Mouse (Mus musculus): ENCODE measurements at regions not wholly inside any gene's neighbourhood (a gene's known extent, or its start where the extent isn't known, plus 50 kb on each side); places are given as distances from the start of the nearest gene placed in this dataset.
A peak's percentile ranks its signal among the peaks of the same experiment; 100 is the strongest.

- 43% methylated on average over 10 of the region's 10 CpGs for WGBS
- ATAC-seq (ENCODE audit: low read depth) = peak; percentile 66
- 0 out of 2 replicates have a peak overlapping the region, but pooled peaks have one; percentile 0 for H3K27ac ChIP-seq (replicated peaks)
These were observed 80.4 kb upstream of the Ttc34 start for GRCm38 (mm10) chr4:154756740-154757446.

GRCm38 (mm10) chr4:154759881-154760280, 77.4 kb upstream of the Ttc34 start:
- Histone ChIP-seq H3K4me2 (no peak overlapping the region), H3K4me3 (no peak overlapping the region), H3K9ac (no peak overlapping the region), H3K4me1 (replicated peaks) (peaks cover 14% of the 10 kb centered on the region), H3K9me3 (no peaks in the 10 kb centered on the region), H3K27ac (replicated peaks) (no peak overlapping the region), H3K36me3 (no peaks in the 10 kb centered on the region), H3K27me3 (peaks cover 3% of the 10 kb centered on the region; the same call in 1 of the 2 replicates)
- 83% methylated on average over 1 of the region's 1 CpGs for WGBS
- ATAC-seq (ENCODE audit: low read depth) = no peak

More at GRCm38 (mm10) chr4:154756740-154757446, 80.4 kb upstream of the Ttc34 start:
- no peak overlapping the region for H3K9ac ChIP-seq
- H3K36me3 ChIP-seq = no peaks in the 10 kb centered on the region
- H3K27me3 ChIP-seq = peaks cover 13% of the 10 kb centered on the region
- peaks cover 14% of the 10 kb centered on the region for H3K4me1 ChIP-seq (replicated peaks)
- H3K4me2 ChIP-seq = no peak overlapping the region
- no peak overlapping the region for H3K4me3 ChIP-seq
- no peaks in the 10 kb centered on the region for H3K9me3 ChIP-seq

GRCm38 (mm10) chr4:154764238-154764637, 73.0 kb upstream of the Ttc34 start:
- H3K4me2 ChIP-seq = no peak overlapping the region
- no peak overlapping the region for H3K4me3 ChIP-seq
- no peak overlapping the region for H3K9ac ChIP-seq
- H3K9me3 ChIP-seq = no peaks in the 10 kb centered on the region
- no peak overlapping the region for H3K27ac ChIP-seq (replicated peaks)
- no peak for ATAC-seq (ENCODE audit: low read depth)
- peaks cover 7% of the 10 kb centered on the region for H3K4me1 ChIP-seq (replicated peaks)
- no peaks in the 10 kb centered on the region for H3K36me3 ChIP-seq
- WGBS = 82% methylated on average over 6 of the region's 6 CpGs
- peaks cover 20% of the 10 kb centered on the region for H3K27me3 ChIP-seq

- H3K9ac ChIP-seq = no peak overlapping the region
These were observed 71.1 kb upstream of the Ttc34 start for GRCm38 (mm10) chr4:154766158-154766557.

GRCm38 (mm10) chr4:154771330-154772076, 65.8 kb upstream of the Ttc34 start:
- Histone ChIP-seq H3K27me3 (peaks cover 35% of the 10 kb centered on the region), H3K27ac (replicated peaks) (no peak overlapping the region), H3K4me3 (no peak overlapping the region), H3K4me1 (replicated peaks) (peaks cover 27% of the 10 kb centered on the region), H3K9ac (no peak overlapping the region), H3K9me3 (no peaks in the 10 kb centered on the region), H3K36me3 (no peaks in the 10 kb centered on the region), H3K4me2 (no peak overlapping the region)
- WGBS = 27% methylated on average over 25 of the region's 25 CpGs
- no peak for ATAC-seq (ENCODE audit: low read depth)

More at GRCm38 (mm10) chr4:154766158-154766557, 71.1 kb upstream of the Ttc34 start:
- peaks cover 35% of the 10 kb centered on the region for H3K27me3 ChIP-seq
- H3K9me3 ChIP-seq = no peaks in the 10 kb centered on the region
- H3K4me1 ChIP-seq (replicated peaks) = peaks cover 6% of the 10 kb centered on the region
- H3K36me3 ChIP-seq = no peaks in the 10 kb centered on the region
- WGBS = 60% methylated on average over 2 of the region's 2 CpGs
- no peak overlapping the region for H3K4me3 ChIP-seq
- H3K4me2 ChIP-seq = no peak overlapping the region
- ATAC-seq (ENCODE audit: low read depth) = no peak
- no peak overlapping the region for H3K27ac ChIP-seq (replicated peaks)

- WGBS = 73% methylated on average over 4 of the region's 4 CpGs
- H3K4me2 ChIP-seq = no peak overlapping the region
These were observed 65.2 kb upstream of the Ttc34 start for GRCm38 (mm10) chr4:154772077-154772462.

GRCm38 (mm10) chr4:154773830-154774229, 63.4 kb upstream of the Ttc34 start:
- H3K4me2 ChIP-seq = no peak overlapping the region
- H3K27ac ChIP-seq (replicated peaks) = no peak overlapping the region
- no peak overlapping the region for H3K4me3 ChIP-seq
- H3K9me3 ChIP-seq = no peaks in the 10 kb centered on the region
- no peak for ATAC-seq (ENCODE audit: low read depth)
- no peaks in the 10 kb centered on the region for H3K36me3 ChIP-seq
- no peak overlapping the region for H3K9ac ChIP-seq
- WGBS = 78% methylated on average over 3 of the region's 3 CpGs
- H3K4me1 ChIP-seq (replicated peaks) = peaks cover 27% of the 10 kb centered on the region
- peaks cover 15% of the 10 kb centered on the region; the same call in 1 of the 2 replicates for H3K27me3 ChIP-seq

More at GRCm38 (mm10) chr4:154772077-154772462, 65.2 kb upstream of the Ttc34 start:
- H3K27ac ChIP-seq (replicated peaks) = no peak overlapping the region
- peaks cover 27% of the 10 kb centered on the region for H3K4me1 ChIP-seq (replicated peaks)
- no peak overlapping the region for H3K4me3 ChIP-seq
- peaks cover 30% of the 10 kb centered on the region for H3K27me3 ChIP-seq
- H3K9ac ChIP-seq = no peak overlapping the region
- ATAC-seq (ENCODE audit: low read depth) = no peak
- H3K36me3 ChIP-seq = no peaks in the 10 kb centered on the region
- no peaks in the 10 kb centered on the region for H3K9me3 ChIP-seq

GRCm38 (mm10) chr4:154774332-154774731, 62.9 kb upstream of the Ttc34 start:
- H3K4me3 ChIP-seq = no peak overlapping the region
- H3K4me2 ChIP-seq = no peak overlapping the region
- no peaks in the 10 kb centered on the region for H3K9me3 ChIP-seq
- H3K27me3 ChIP-seq = peaks cover 15% of the 10 kb centered on the region; the same call in 1 of the 2 replicates
- no peaks in the 10 kb centered on the region for H3K36me3 ChIP-seq
- H3K9ac ChIP-seq = no peak overlapping the region
- ATAC-seq (ENCODE audit: low read depth) = peak; percentile 37; the same call in 1 of the 2 replicates
- WGBS = 35% methylated on average over 2 of the region's 2 CpGs
- no peak overlapping the region for H3K27ac ChIP-seq (replicated peaks)
- peaks cover 27% of the 10 kb centered on the region for H3K4me1 ChIP-seq (replicated peaks)

- Histone ChIP-seq H3K9me3 (no peaks in the 10 kb centered on the region), H3K36me3 (no peaks in the 10 kb centered on the region), H3K9ac (no peak overlapping the region), H3K27me3 (peaks cover 9% of the 10 kb centered on the region), H3K4me3 (no peak overlapping the region), H3K4me1 (replicated peaks) (peaks cover 36% of the 10 kb centered on the region), H3K27ac (replicated peaks) (no peak overlapping the region), H3K4me2 (no peak overlapping the region)
- 89% methylated on average over 1 of the region's 1 CpGs for WGBS
- no peak for ATAC-seq (ENCODE audit: low read depth)
These were observed 58.4 kb upstream of the Ttc34 start for GRCm38 (mm10) chr4:154778818-154779217.

- WGBS = 0% methylated on average over 11 of the region's 11 CpGs
- no peaks in the 10 kb centered on the region for H3K36me3 ChIP-seq
- H3K9ac ChIP-seq = 0 out of 2 replicates have a peak overlapping the region, but pooled peaks have one; percentile 43
- H3K4me2 ChIP-seq = 0 out of 2 replicates have a peak overlapping the region, but pooled peaks have one; percentile 3
- H3K9me3 ChIP-seq = no peaks in the 10 kb centered on the region
- peaks cover 25% of the 10 kb centered on the region for H3K27me3 ChIP-seq
- peak overlapping the region; percentile 68 for H3K27ac ChIP-seq (replicated peaks)
- peaks cover 35% of the 10 kb centered on the region for H3K4me1 ChIP-seq (replicated peaks)
- H3K4me3 ChIP-seq = no peak overlapping the region
- ATAC-seq (ENCODE audit: low read depth) = peak; percentile 76; the same call in 1 of the 2 replicates
These were observed 55.9 kb upstream of the Ttc34 start for GRCm38 (mm10) chr4:154781391-154781790.

GRCm38 (mm10) chr4:154782291-154782690, 55.0 kb upstream of the Ttc34 start:
- Histone ChIP-seq H3K9me3 (no peaks in the 10 kb centered on the region), H3K27me3 (peaks cover 29% of the 10 kb centered on the region), H3K36me3 (no peaks in the 10 kb centered on the region), H3K4me1 (replicated peaks) (peaks cover 35% of the 10 kb centered on the region), H3K9ac (no peak overlapping the region), H3K4me2 (no peak overlapping the region), H3K4me3 (no peak overlapping the region), H3K27ac (replicated peaks) (no peak overlapping the region)
- WGBS = 76% methylated on average over 8 of the region's 8 CpGs
- no peak for ATAC-seq (ENCODE audit: low read depth)

GRCm38 (mm10) chr4:154785282-154785987, 51.8 kb upstream of the Ttc34 start:
- no peak for ATAC-seq (ENCODE audit: low read depth)
- H3K9me3 ChIP-seq = no peaks in the 10 kb centered on the region
- H3K4me1 ChIP-seq (replicated peaks) = peaks cover 27% of the 10 kb centered on the region
- H3K9ac ChIP-seq = no peak overlapping the region
- no peak overlapping the region for H3K27ac ChIP-seq (replicated peaks)
- no peak overlapping the region for H3K4me3 ChIP-seq
- no peaks in the 10 kb centered on the region for H3K36me3 ChIP-seq
- WGBS = 56% methylated on average over 8 of the region's 8 CpGs
- no peak overlapping the region for H3K4me2 ChIP-seq
- peaks cover 39% of the 10 kb centered on the region for H3K27me3 ChIP-seq

All from neural tube, embryonic 13.5 days (tissue).